Mouse (Mus musculus): Measurements from ENCODE around the gene Gm973. TPM values are rescaled to one million over a fixed set of nuclear protein-coding genes. Genes with fewer than 3 reads are reported as not detected.

The Gm973 gene
- total RNA-seq, 2 experiments from 2014 or later, result 0.25 TPM; not detected in 1

GRCm38 (mm10) chr1:59538381-59538780 is 22.3 kb downstream of the Gm973 start:
- intact Hi-C loops (cut with DNase I), result no loop called here
- DNase-seq, result no peak

- intact Hi-C loops (cut with DNase I), result no loop called here
- no peak for DNase-seq
Observed at GRCm38 (mm10) chr1:59540537-59541148, 24.6 kb downstream of the Gm973 start.

DNA sequence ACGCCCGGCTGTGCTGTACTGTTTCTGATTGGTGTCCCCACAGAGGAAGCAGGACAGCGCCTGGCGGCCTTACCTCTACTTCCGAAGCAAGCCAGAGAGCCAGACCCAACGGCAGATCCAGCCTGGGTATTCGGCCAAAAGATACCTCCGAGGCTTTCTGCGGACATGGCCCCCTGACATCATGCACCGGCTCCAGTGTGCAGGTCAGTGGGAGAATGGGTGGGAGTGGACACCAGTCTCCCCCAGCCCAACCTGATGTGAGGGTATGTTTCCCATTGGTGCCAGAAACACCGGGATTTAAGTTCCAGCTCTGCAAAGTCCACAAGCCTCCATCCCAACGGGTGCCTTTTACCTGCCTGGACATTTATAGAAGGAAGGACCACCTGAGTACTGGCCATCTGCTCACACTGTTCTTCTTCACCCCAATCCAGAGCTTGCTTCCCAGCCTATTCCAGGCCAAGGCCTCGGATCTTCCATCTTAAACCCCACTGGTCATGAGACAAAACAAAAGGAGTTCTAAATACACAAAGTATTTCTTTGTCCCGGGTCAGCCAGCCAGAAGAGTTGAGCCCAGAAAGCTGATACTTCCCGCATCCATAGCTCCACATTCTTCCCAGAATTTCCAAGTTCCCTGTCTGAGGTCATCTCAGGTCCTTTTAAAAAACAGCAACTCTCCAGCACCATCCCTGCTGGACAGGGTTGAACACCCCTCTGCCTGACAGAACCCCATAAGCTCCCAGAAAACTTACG is 25.4 kb downstream of the Gm973 start:
- intact Hi-C loops (cut with DNase I), result no loop called here
- no peak for DNase-seq

DNA sequence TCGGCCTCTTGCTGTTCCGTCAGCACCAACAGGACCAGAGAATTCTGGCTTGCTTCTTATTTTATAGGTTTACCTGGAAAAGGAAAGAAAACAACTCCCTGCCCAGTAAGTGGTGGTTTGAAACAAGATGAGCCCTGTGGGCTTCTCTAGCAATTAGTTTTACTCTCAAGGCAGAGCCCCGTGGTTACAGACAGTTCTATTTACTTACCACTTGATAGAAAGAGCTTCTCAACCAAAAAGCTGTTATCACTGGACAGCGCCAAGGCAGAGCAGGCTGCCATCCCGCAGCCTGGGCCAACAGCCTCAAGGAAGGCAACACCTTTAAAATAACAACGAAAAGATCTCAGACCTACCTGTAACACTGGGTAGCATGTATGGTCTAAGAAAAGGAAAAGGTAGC is 26.2 kb downstream of the Gm973 start:
- intact Hi-C loops (cut with DNase I), result no loop called here
- no peak for DNase-seq

DNA sequence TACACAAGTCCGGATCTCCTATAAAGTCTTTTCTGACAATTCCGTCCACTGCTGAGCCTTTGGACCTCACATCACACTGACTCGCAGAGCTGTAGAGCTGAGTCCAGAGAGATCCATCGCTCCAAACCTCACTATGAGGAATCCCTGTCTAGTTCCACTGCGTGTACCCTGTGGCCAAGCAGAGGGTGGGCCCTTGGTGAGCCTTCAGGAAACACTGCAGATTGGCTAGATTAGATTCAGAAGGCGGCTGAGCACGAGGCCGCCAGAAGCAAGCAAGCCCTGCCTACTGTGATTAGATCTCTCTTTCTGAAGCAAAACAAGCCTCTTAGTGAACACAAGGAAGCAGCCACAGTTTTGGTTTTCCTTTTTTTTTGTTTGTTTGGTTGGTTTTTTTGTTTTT is 27.8 kb downstream of the Gm973 start:
- DNase-seq, result no peak
- intact Hi-C loops (cut with DNase I), result no loop called here

DNA sequence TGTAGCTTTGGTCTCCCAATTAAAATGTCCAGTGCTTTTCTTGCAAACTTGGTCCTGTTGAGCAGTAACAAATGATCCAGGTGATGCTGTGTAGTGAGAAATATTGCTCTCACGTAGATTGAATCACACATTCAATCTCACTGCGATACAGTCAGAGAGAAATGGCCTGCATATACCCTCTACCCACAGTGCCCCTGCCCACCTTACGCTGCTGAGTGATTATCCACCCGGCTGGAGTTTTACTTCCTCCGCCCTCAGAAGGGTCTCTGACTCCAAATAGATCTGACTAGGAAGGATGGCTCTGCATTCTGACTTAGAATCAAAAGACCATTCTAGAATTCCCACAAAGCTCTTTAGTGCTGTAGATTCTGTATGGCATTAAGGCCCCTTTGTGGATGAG is 32.4 kb downstream of the Gm973 start:
- intact Hi-C loops (cut with DNase I), result no loop called here
- no peak for DNase-seq

DNA sequence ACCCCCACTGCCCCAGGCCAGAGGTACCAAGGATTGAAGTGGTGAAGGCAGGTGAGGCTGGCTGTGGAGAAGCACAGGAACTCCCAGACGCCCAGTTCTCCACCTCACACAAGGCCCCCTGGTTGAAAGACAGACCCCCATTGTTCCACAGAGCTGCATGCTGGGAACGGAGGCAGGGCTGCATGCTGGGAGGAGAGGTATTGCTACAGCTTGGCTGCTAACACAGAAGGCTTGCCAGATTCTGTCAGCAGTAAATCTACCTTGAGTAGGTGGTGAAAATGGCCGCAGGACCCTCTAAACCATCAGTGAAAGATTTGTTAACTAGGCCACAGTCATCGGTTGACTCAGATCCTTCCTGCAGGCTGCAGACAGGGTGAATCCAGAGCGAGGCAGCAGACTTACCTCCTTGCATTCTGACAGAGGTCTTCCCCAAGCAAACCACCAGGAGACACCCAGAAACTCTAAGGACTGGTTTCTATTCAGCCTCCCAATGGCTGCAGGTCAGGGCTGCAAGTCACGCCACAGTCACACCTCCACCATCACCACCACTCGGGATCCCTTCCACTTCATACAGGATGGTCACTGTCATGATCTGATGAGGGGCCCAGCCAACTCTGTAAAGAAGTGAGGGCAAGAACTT is 33.1 kb downstream of the Gm973 start:
- intact Hi-C loops (cut with DNase I), result no loop called here
- DNase-seq, result no peak

DNA sequence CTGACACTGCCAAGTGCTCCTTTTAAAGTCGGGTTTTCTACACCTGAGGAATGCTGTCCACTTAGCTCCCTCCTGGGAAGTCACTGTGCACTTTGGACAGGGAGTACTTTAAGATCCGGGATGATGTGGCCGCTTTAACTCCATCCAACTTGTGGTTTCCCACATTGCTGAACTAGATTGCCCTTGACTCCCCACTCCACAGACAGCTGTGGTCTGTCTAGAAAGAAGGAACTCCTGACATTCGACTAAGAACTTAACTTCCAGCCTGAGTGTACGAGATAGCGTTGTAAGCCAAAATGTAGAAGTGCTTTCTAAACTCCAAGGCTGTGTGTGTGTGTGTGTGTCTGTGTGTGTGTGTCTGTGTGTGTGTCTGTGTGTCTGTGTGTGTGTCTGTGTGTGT is 34.2 kb downstream of the Gm973 start:
- no peak for DNase-seq
- intact Hi-C loops (cut with DNase I), result no loop called here

GRCm38 (mm10) chr1:59550996-59551395 is 34.9 kb downstream of the Gm973 start:
- DNase-seq, result no peak
- intact Hi-C loops (cut with DNase I), result no loop called here

GRCm38 (mm10) chr1:59553708-59554107 is 37.6 kb downstream of the Gm973 start:
- no peak for DNase-seq
- intact Hi-C loops (cut with DNase I), result no loop called here

GRCm38 (mm10) chr1:59563581-59563980 is 47.5 kb downstream of the Gm973 start:
- intact Hi-C loops (cut with DNase I), result no loop called here
- no peak for DNase-seq

DNA sequence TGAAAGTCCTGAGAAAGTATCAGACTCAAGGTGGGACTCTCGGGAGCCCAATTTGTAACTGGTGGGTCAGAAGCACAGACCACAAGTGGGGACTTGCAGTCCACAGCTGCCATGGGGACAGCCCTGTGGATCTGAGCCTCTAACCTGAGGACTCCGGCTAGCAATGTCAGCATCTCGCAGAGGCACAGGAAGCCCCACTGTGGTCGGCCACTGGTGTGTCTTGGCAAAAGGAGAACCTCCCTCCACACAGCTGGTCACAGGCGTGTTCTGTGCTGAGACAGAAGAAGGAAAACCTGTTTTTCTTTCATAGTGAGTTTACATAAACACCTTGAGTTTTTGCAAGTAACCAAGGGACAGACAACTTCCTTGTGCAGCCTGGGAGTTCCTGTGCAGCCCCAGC is 49.7 kb downstream of the Gm973 start:
- intact Hi-C loops (cut with DNase I), result no loop called here
- DNase-seq, result no peak

DNA sequence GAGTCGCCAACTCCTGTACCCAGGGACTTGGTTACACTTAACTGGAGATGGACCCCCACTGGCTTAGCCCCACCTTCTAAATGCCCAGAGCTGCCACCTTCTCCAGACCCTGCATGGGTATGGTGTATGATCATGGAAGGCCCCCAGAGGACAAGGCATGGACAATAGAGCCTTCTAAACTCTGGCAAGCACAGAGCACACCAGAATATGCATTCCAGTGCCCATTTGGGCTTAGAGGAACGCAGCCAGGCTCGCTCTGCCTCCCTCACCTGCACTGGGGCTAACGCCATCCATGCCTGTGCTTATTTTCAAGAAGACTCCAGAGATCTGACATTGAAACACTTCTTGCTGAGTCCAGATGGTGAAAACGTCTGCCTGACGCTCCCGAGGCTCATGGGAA is 50.2 kb downstream of the Gm973 start:
- intact Hi-C loops (cut with DNase I), result no loop called here
- DNase-seq, result no peak

GRCm38 (mm10) chr1:59566926-59567325 is 50.9 kb downstream of the Gm973 start:
- no peak for DNase-seq
- intact Hi-C loops (cut with DNase I), result no loop called here

DNA sequence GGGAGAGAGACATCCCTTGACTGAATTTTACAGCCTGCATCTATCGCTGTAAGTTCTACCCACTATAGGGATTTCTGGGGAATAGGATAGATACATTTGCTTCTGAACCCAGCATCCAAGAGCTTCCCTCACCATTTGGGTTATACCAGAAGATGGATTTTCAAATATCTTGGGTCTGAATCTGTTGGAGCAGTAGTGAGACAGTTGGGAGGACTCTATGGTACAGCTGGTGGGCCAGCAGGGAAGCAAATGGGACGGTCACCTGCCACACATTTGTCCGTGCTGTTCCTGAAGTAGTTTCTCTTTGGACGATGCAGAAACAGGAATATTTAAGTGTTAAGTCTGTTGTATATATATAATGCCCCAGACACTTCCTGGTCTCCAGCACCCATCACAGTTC is 51.5 kb downstream of the Gm973 start:
- intact Hi-C loops (cut with DNase I), result no loop called here
- DNase-seq, result no peak

- intact Hi-C loops (cut with DNase I), result no loop called here
Observed at GRCm38 (mm10) chr1:59568283-59568682, 52.2 kb downstream of the Gm973 start.

GRCm38 (mm10) chr1:59569301-59569700 is 53.2 kb downstream of the Gm973 start:
- intact Hi-C loops (cut with DNase I), result no loop called here
- DNase-seq, result no peak

More at GRCm38 (mm10) chr1:59568283-59568682, 52.2 kb downstream of the Gm973 start:
- DNase-seq, result no peak

GRCm38 (mm10) chr1:59570767-59571166 is 54.7 kb downstream of the Gm973 start:
- intact Hi-C loops (cut with DNase I), result loop anchor here (5.0 kb wide), 1 partner anchor 48 kb away; no protein-coding TSS in a partner anchor

DNA sequence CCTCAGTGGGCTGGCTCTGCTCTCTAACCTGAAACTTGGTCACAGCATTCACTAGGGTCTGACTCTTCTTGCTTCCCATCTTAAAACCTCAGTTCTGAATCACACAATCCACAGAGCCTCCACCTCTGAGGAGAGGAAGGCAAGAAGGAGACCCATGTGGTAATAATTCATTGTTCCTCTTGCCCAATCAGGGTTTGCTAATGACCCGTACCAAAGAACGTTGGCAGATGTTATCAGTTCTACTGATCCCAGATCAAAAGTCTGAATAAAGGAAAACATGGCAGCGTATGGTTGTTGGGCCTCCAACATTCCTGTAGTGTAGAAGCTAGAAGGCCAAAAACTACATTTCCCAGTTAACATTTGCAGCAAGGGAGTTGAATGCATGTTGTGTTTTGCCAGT is 55.4 kb downstream of the Gm973 start:
- no peak for DNase-seq
- intact Hi-C loops (cut with DNase I), result loop anchor here (5.0 kb wide), 1 partner anchor 49 kb away; no protein-coding TSS in a partner anchor

More at GRCm38 (mm10) chr1:59570767-59571166, 54.7 kb downstream of the Gm973 start:
- DNase-seq, result no peak

DNA sequence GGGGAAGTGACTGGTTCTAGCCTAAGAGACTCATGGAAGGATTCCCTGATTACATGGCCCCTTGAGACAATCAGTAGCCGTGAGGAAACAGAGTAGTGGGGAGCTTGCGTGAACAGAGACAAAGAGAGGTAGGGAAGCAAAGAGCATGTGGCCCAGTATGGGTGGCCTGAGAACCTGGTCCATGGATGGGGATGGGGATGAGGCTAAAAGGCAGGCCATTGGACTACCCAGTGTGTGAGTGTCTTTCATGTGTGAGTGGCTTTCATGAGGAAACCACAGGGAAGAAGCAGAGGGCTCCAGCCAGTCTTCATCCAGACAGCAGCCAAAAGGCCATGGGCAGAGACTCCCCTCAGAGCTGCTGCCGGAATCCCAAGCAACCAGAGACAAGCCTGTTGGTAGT is 57.8 kb downstream of the Gm973 start:
- DNase-seq, result no peak
- intact Hi-C loops (cut with DNase I), result loop anchor here (5.0 kb wide), 1 partner anchor 52 kb away; no protein-coding TSS in a partner anchor

Data from gastrocnemius, postnatal 36 days (tissue).